Mouse (Mus musculus) forebrain, embryonic 10.5 days (tissue): ENCODE data around the gene Kcnma1. TPM values are rescaled to one million over a fixed set of nuclear protein-coding genes. Genes with fewer than 3 reads are reported as not detected.

Experiments
- DNase-seq: peaks from one replicate; pipeline ENCODE4 v3.0.0-alpha.2; 2017; ENCODE audit warnings: low spot score; ENCODE audit errors: extremely low spot score
- H3K27ac ChIP-seq: fragments of 300-500 bp; sonication (generic); 2 replicates; pipeline ENCODE4 v1.5.1; 2016; ENCODE audit warnings: mild to moderate bottlenecking
- H3K27me3 ChIP-seq: fragments of 300-500 bp; sonication (generic); 2 replicates; pipeline ENCODE4 v1.6.1; 2016; ENCODE audit warnings: mild to moderate bottlenecking; ENCODE audit not compliant: poor library complexity, severe bottlenecking
- H3K36me3 ChIP-seq: fragments of 300-500 bp; sonication (generic); replicated peaks from 2 replicates; pipeline ENCODE4 v1.6.1; 2016; ENCODE audit warnings: mild to moderate bottlenecking, moderate library complexity
- H3K4me1 ChIP-seq: fragments of 300-500 bp; sonication (generic); 2 replicates; pipeline ENCODE4 v1.6.1; 2016
- H3K4me3 ChIP-seq: fragments of 300-500 bp; sonication (generic); 2 replicates; pipeline ENCODE4 v1.5.1; 2016; ENCODE audit warnings: mild to moderate bottlenecking, moderate library complexity
- H3K9me3 ChIP-seq: fragments of 300-500 bp; sonication (generic); 2 replicates; pipeline ENCODE4 v1.6.1; 2016; ENCODE audit warnings: mild to moderate bottlenecking, moderate library complexity
- WGBS: fragments of 180-500 bp; shearing (Covaris S2); methylation state at CpG from one replicate; pipeline ENCODE4 v1.1.7; 2016; 5-methylcytosine and 5-hydroxymethylcytosine counted together
- polyA plus RNA-seq: library from polyadenylated mRNA; unstranded; fragments of >200 nt; fragmentation: Nextera tagmentation; extraction: Ambion mirVana; gene quantifications from 2 replicates; pipeline ENCODE4 v1.2.1, GENCODE M21; 2016

The Kcnma1 gene
- polyA plus RNA-seq, 1 experiment from 2014 or later: 0.32 TPM

DNA sequence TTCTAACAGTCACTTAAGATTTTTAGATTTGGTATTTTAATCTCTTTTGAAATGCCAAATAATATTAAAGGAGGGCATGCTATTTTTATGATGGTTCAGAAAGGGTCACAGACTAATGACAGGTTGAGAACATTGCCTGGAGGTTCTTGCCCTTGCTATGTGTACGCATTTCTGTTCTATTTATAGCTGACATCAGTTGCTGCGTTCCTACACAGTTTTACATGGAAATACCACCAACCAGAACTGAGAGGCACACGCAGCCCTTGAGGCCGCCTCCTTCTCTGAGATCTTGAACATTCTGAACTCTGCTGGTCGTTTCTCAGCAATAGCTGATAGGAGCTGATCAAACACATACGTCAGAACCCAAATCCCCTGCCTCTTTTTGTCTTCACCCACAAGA, 387.4 kb downstream of the Kcnma1 start:
- no peaks in the 10 kb centered on the region for H3K4me1 ChIP-seq
- no peak overlapping the region for H3K27ac ChIP-seq
- no peak for DNase-seq
- no peaks in the 10 kb centered on the region for H3K27me3 ChIP-seq
- no peak overlapping the region for H3K4me3 ChIP-seq
- no peaks in the 10 kb centered on the region for H3K36me3 ChIP-seq
- H3K9me3 ChIP-seq: no peaks in the 10 kb centered on the region
- WGBS: 81% methylated on average over 6 of the region's 6 CpGs

DNA sequence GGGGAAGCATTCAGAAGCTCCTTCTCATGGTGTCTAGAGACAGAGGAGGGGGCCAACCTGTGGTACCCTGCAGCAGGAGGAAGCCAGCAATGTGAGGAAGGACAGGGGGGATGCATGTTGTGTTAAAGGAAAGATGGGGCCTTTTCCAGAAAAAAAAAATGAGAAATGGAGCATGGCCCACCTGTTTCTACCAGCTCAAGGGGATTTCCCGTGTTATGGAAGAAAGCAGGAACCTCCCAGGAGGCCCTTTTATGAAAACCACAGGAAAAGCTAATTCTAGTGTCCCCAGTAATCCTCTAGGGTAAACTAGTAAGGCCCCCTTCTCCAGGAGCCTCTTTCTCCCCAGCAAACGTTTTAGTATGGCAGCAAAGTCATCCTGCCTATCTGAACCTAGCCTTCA, 388.2 kb downstream of the Kcnma1 start:
- H3K4me1 ChIP-seq: no peaks in the 10 kb centered on the region
- no peaks in the 10 kb centered on the region for H3K9me3 ChIP-seq
- 56% methylated on average over 2 of the region's 2 CpGs for WGBS
- H3K36me3 ChIP-seq: no peaks in the 10 kb centered on the region
- no peak overlapping the region for H3K4me3 ChIP-seq
- no peak overlapping the region for H3K27ac ChIP-seq
- no peak for DNase-seq
- no peaks in the 10 kb centered on the region for H3K27me3 ChIP-seq

DNA sequence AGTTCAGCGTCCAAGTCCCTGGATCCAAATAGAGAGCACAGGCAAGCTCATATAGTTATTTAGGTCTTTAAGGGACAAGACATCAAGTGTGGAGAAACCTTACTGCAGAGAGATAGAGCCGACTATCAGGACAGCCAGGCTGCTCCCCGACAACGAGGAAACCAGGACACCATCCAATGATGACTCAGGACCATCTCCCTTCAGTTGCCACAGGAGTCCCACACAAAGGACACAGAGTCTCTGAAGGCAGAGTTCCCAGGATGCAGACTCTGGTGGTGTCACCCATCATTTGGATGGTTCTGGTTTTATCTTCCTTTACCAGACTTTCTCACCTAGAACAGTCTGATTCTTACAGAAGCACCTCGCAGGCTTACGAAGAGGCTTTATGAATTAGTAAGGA, 388.9 kb downstream of the Kcnma1 start:
- Histone ChIP-seq H3K9me3 (no peaks in the 10 kb centered on the region), H3K4me3 (no peak overlapping the region), H3K27ac (no peak overlapping the region), H3K4me1 (no peaks in the 10 kb centered on the region), H3K27me3 (no peaks in the 10 kb centered on the region), H3K36me3 (no peaks in the 10 kb centered on the region)
- DNase-seq: no peak
- WGBS: 88% methylated on average over 6 of the region's 6 CpGs

DNA sequence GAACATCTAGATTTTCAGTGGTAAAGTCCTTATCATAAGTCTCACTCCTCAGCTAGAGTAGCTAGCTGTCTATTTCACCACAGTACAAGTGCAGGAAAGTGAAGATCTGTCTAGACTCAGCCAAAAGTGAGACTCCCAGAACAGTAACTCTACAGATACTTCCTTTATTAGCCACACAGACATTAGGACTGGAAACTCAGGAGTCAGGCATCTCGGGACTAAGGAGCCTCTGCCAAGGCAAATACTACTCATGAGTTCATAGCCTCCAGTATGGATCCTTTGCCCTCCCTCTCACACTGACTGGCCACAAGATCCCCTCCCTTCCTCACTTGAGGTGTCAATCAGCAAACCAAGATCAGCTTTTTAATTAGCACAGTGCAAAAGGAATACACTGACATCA, 389.8 kb downstream of the Kcnma1 start:
- Histone ChIP-seq H3K4me1 (no peaks in the 10 kb centered on the region), H3K27ac (no peak overlapping the region), H3K9me3 (no peaks in the 10 kb centered on the region), H3K4me3 (no peak overlapping the region), H3K36me3 (no peaks in the 10 kb centered on the region), H3K27me3 (no peaks in the 10 kb centered on the region)
- no peak for DNase-seq
- 81% methylated on average over 1 of the region's 1 CpGs for WGBS

DNA sequence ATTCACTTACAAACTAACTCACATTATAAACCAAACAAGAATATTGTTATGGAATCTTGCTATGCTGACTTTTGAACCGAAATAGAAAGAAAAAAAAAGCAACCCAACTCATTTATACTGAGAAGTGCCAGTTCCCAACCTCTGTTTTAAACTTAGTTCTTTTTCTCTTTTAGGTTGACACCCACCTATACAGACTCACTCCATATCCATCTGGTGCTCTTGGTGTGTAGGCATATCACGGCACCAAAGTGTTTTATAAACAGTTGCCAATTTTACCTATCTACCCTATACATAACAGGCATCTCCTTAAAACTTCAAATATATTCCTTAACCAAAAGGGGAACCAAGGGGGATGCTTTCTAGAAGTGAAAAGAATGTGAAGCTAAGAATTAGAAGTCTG, 393.6 kb downstream of the Kcnma1 start:
- Histone ChIP-seq H3K9me3 (no peaks in the 10 kb centered on the region), H3K4me1 (no peaks in the 10 kb centered on the region), H3K27me3 (no peaks in the 10 kb centered on the region), H3K27ac (no peak overlapping the region), H3K36me3 (no peaks in the 10 kb centered on the region), H3K4me3 (no peak overlapping the region)
- 85% methylated on average over 2 of the region's 2 CpGs for WGBS
- no peak for DNase-seq

DNA sequence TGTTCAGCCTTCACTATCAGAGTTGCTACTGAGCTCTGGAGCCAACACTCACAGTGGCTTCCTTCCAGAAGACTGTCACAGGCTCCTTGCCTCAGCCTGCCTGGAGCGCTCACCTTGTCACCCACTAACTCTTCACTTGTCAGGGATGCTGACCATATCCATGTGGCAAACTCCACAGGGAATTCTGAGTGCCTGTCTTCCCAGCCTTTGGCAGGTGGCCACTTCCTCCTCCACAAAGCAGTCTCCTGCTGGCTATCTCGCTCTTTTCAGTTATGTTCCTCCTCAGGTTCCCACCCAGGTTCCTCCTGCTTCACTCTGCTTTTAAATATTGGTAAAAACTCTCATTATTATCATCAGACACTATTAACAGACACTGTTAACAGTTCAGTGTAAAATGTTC, 395.3 kb downstream of the Kcnma1 start:
- no peak overlapping the region for H3K4me3 ChIP-seq
- WGBS: 92% methylated on average over 2 of the region's 2 CpGs
- H3K27ac ChIP-seq: no peak overlapping the region
- H3K9me3 ChIP-seq: no peaks in the 10 kb centered on the region
- H3K36me3 ChIP-seq: no peaks in the 10 kb centered on the region
- no peaks in the 10 kb centered on the region for H3K4me1 ChIP-seq
- DNase-seq: no peak
- no peaks in the 10 kb centered on the region for H3K27me3 ChIP-seq

DNA sequence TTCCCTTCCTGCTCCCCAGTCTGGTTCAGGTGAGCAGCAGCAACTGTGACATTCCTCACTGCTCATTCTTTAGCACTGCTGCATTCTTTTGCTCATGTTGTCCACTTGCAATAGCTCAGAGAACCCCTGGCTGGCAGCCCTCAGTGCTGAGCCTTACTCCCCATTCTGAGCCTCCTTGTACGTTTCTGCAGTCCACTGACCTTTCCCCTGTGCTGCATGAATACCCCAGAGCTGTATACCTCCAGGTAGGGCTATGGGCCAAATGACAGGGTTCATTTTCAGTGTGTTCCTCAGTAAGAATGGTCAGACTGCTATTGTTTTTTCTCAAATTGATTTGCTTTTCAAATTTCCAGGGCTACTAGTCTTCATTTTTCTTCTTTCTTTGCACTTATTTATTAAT, 396.2 kb downstream of the Kcnma1 start:
- no peak overlapping the region for H3K27ac ChIP-seq
- no peaks in the 10 kb centered on the region for H3K4me1 ChIP-seq
- WGBS: 38% methylated on average over 1 of the region's 1 CpGs

DNA sequence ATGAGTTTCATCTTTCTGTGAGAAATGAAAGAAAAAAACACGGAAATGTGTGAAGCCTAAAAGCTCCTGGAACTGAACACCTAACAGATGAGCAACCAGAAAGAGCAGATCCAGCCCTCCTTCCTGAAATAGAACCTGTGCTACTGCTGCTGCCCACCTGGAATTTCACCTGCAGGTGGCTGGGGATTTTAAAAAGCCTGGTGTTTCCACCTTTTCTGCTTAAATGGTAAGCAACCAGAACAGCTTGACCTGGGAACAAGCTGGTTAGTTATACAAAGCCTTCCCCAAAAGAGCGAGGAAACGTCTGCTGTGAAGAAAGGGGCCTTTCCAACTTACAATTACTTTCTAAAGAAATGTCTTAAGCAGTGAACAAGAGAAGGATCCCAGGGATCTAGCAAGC, 404.2 kb downstream of the Kcnma1 start:
- Histone ChIP-seq H3K9me3 (no peaks in the 10 kb centered on the region), H3K36me3 (no peaks in the 10 kb centered on the region), H3K4me1 (0 out of 2 replicates have a peak, but pooled peaks cover 4% of the 10 kb centered on the region), H3K27ac (no peak overlapping the region), H3K27me3 (no peaks in the 10 kb centered on the region), H3K4me3 (no peak overlapping the region)
- DNase-seq: no peak
- WGBS: 73% methylated on average over 3 of the region's 3 CpGs

More for the DNA sequence above, 396.2 kb downstream of the Kcnma1 start:
- no peaks in the 10 kb centered on the region for H3K36me3 ChIP-seq
- H3K4me3 ChIP-seq: no peak overlapping the region
- no peaks in the 10 kb centered on the region for H3K27me3 ChIP-seq
- H3K9me3 ChIP-seq: no peaks in the 10 kb centered on the region
- no peak for DNase-seq

DNA sequence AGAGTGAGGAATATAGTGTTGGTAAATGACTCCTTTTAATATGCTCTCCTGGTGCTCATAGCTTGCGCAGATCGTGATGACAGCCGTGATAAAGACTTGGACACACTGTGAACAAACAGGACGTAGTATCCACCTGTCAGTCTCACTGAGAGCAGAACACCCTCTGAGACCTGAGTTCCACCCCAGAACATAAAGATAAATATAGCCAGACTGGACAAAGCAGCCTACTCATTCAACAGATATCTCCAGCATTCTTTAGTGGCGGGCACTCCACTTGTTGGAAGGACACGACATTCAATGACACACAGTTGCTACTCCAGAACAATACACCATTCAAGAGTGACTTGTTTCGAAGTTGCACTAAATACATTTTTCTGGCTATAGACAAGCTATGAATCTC, 408.6 kb downstream of the Kcnma1 start:
- DNase-seq: no peak
- Histone ChIP-seq H3K4me1 (peaks cover 5% of the 10 kb centered on the region; the same call in 1 of the 2 replicates), H3K36me3 (no peaks in the 10 kb centered on the region), H3K27ac (no peak overlapping the region), H3K27me3 (no peaks in the 10 kb centered on the region), H3K4me3 (no peak overlapping the region), H3K9me3 (no peaks in the 10 kb centered on the region)
- WGBS: 88% methylated on average over 7 of the region's 7 CpGs

DNA sequence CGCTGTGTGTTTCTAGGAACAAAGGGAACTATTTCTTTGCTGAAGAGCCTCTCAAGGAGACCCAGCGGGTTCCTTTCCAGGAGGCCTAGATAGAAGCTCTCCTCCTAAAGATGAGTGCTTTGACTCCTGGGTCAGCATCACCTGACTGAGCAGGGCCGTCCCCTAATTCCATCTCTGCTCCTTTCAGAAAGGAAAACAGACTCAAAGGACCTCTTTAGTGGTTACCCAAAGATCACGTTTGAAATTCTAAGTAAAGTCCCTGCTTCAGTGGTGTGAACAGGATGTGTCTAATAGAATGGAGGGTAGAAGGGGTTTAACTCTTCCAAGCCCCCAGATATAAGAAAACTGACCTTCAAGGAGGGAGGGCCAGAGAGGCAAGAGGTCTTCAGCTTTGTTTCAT, 411.4 kb downstream of the Kcnma1 start:
- H3K36me3 ChIP-seq: no peaks in the 10 kb centered on the region
- no peaks in the 10 kb centered on the region for H3K9me3 ChIP-seq
- DNase-seq: no peak
- 11% methylated on average over 4 of the region's 4 CpGs for WGBS
- H3K27me3 ChIP-seq: no peaks in the 10 kb centered on the region
- no peak overlapping the region for H3K4me3 ChIP-seq
- peaks cover 5% of the 10 kb centered on the region; the same call in 1 of the 2 replicates for H3K4me1 ChIP-seq
- H3K27ac ChIP-seq: no peak overlapping the region

DNA sequence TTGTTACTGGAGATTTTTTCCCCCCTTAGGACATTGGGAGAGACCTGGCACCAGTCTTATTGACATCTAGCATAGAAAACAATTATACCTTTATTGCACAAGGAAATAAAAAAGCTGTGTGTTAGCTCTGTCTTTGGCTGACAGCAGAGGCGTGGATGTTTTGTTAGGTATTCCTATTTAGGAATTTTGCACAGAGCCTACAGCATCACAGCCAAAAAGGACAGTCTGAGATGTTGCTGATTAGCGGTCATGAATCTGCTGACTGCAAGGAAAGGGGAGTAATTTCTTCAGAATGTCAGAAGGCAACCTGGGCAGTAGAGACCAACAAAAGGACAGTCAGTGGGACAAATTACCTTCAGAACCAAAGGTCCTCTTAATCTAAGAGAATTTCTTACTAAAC, 412.2 kb downstream of the Kcnma1 start:
- DNase-seq: no peak
- 80% methylated on average over 2 of the region's 2 CpGs for WGBS
- H3K9me3 ChIP-seq: no peaks in the 10 kb centered on the region
- H3K4me3 ChIP-seq: no peak overlapping the region
- peaks cover 5% of the 10 kb centered on the region; the same call in 1 of the 2 replicates for H3K4me1 ChIP-seq
- no peaks in the 10 kb centered on the region for H3K36me3 ChIP-seq
- H3K27ac ChIP-seq: no peak overlapping the region
- no peaks in the 10 kb centered on the region for H3K27me3 ChIP-seq

DNA sequence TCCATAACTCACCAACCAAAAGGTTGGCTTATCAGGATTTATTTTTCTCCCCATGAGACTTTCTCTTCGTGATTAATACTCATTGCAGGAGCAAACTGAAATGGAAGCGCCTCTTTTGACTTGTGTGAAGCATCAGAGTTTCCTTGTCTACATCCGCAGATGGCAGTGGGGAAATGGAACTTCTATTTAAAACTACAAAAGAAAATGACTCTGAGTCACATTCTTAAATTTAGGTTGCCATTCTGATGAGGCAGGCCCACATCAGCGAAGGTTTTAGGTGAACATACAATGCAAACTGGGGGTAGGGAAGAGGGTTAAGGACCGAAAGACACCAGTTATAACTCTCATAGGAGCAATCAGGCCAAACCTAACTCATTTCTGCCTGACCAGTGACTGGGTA, 419.7 kb downstream of the Kcnma1 start:
- 88% methylated on average over 5 of the region's 5 CpGs for WGBS
- Histone ChIP-seq H3K36me3 (no peaks in the 10 kb centered on the region), H3K4me1 (peaks cover 14% of the 10 kb centered on the region), H3K4me3 (no peak overlapping the region), H3K27me3 (no peaks in the 10 kb centered on the region), H3K9me3 (no peaks in the 10 kb centered on the region), H3K27ac (no peak overlapping the region)
- no peak for DNase-seq

DNA sequence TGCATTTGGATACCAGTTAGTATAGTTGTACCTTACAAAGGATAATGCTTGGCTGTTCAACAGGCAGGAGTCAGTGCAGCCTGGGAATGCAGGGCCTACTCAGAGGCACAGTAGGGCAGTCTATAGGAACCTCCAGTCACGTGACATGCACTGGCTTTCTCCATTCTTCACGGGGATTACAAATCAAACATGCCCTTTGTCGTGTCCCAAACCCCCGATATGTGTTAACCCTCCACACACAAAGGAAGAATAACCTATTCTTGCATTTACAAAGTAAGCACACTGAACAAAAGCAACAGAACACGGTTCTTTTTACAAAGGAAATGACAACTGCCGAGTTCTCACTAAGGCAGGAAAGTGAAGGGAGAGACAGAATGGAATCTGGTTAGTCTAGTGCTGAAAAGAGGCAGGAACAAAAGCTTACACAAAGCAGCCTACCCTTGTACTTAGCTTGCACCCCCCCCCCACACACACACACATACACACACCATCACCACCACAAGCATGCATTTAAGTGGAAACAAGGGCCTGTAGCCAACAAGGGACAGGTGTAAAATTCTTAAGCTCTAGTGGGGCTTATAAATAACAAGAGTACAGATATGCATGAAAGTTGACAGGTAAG, 421.4 kb downstream of the Kcnma1 start:
- H3K27ac ChIP-seq: peak overlapping the region; percentile 54
- H3K4me3 ChIP-seq: no peak overlapping the region
- H3K27me3 ChIP-seq: no peaks in the 10 kb centered on the region
- WGBS: 16% methylated on average over 6 of the region's 6 CpGs
- H3K36me3 ChIP-seq: no peaks in the 10 kb centered on the region
- peak; percentile 27 for DNase-seq
- peaks cover 14% of the 10 kb centered on the region for H3K4me1 ChIP-seq
- H3K9me3 ChIP-seq: no peaks in the 10 kb centered on the region
